Mouse (Mus musculus): Measurements from ENCODE around the gene Palm2.

The Palm2 gene

GRCm38 (mm10) chr4:57513241-57513933 is 79.3 kb downstream of the Palm2 start:
- in situ Hi-C loops (cut with MboI; ENCODE audit: low sequenced_read_pairs), result no loop called here

- in situ Hi-C loops (cut with MboI; ENCODE audit: low sequenced_read_pairs), result no loop called here
Measured at GRCm38 (mm10) chr4:57514003-57514937, 80.2 kb downstream of the Palm2 start.

DNA sequence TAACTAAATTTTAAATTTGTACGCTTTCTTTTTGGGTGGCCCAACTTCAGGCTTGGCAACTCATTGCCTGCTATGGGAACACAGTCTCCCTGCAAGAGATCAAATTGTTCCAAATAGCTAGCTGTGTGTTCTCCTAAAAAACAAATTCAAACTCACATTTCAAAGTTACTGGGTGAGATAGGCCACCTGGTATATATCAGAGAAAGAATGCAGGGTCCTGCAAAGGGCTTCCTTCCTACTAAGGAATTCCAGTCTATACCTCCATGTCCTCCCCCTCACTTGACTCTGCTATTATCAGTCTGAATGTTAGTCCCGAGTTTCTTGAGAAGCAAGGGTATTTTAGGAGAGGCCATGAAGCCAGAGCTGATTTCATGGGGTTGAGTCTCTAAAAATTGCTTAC is 81.3 kb downstream of the Palm2 start:
- in situ Hi-C loops (cut with MboI; ENCODE audit: low sequenced_read_pairs), result no loop called here

DNA sequence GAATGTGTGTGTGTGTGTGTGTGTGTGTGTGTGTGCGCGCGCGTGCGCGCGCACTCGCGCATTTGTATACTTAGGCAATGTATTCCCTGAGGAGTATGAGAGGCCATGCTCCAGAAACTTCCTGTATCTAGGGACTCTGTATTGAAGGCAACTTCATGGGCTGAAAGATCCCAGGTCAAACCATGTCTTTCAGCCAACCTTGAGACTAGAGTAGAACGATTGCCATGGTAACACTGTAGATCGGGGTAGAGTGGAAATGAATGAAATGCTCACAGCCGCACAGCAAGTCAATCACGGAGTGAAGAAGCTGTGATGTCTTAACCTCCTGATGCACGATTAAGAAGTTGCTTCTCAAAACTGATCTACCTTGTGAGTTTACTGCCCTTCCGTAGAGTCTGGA is 89.4 kb downstream of the Palm2 start:
- in situ Hi-C loops (cut with MboI; ENCODE audit: low sequenced_read_pairs), result no loop called here

- in situ Hi-C loops (cut with MboI; ENCODE audit: low sequenced_read_pairs), result no loop called here
Measured at GRCm38 (mm10) chr4:57524461-57524860, 90.4 kb downstream of the Palm2 start.

- in situ Hi-C loops (cut with MboI; ENCODE audit: low sequenced_read_pairs), result no loop called here
Measured at GRCm38 (mm10) chr4:57525221-57526011, 91.4 kb downstream of the Palm2 start.

GRCm38 (mm10) chr4:57528296-57528695 is 94.2 kb downstream of the Palm2 start:
- in situ Hi-C loops (cut with MboI; ENCODE audit: low sequenced_read_pairs), result no loop called here

DNA sequence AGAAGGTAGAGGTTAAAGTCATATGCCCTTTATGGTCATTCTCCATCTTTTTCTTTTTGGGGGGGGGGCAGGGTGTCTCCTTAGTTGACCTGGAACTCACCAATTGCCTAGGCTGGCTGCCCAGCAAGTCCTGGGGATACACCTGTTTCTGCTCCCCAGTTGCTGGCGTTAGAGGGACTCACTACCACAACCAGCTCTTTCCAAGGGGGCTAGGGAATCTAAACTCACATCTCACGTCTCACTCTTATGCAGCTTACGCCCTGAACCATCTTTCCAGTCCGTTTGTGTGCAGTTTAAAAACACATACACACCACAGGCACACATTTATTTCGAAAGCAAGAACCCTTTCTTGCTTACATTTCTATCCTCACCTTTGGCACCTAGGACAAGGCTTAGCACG is 99.6 kb downstream of the Palm2 start:
- in situ Hi-C loops (cut with MboI; ENCODE audit: low sequenced_read_pairs), result no loop called here

- in situ Hi-C loops (cut with MboI; ENCODE audit: low sequenced_read_pairs), result no loop called here
Measured at GRCm38 (mm10) chr4:57534232-57534631, 100.2 kb downstream of the Palm2 start.

DNA sequence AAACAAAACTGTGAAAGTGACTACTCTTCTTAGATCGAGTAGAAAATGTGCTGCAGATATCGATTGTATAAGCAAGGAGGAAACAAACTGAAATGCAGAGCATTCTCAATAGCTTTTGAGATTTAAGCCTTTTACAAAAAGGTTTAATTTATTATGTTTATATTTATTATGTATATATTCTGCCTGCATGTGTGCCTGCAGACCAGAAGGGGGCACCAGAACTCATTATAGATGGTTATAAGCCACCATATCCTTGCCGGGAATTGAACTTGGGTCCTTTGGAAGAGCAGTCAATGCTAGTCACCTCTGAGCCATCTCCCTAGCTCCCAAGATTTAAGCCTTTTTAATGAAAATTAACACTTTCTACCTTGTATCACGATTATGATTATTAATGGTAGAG is 101.0 kb downstream of the Palm2 start:
- in situ Hi-C loops (cut with MboI; ENCODE audit: low sequenced_read_pairs), result no loop called here

DNA sequence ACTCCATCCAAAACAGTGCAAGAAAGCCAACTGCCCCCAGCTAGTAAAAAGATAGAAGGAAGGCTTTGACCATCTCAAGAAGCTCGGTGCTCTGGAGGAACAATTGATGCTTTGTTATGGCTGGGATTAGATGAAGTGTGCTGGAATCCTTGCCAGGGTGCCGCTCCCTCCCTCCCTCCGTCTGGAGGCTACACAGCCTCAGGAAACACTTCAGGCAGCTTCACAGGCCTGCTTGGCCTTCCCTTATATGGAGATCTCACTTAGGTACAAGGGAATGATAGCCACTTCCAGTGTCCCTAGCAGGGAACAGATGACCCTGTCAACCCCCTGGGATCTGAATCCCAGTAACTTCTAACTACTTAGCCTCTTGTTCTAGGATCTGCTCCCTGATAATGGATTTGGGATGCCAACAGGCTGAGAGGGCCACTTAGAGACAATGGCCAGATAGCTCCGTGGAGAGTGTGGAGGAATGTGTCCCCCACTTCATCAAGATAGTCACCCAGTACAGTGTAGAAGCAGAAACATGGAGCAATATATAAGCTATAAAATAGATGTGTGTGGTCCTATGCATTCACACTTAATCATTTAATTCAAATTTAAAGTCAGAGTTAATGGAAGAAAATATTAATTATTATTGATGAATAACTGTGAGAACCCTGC is 104.1 kb downstream of the Palm2 start:
- in situ Hi-C loops (cut with MboI; ENCODE audit: low sequenced_read_pairs), result no loop called here

DNA sequence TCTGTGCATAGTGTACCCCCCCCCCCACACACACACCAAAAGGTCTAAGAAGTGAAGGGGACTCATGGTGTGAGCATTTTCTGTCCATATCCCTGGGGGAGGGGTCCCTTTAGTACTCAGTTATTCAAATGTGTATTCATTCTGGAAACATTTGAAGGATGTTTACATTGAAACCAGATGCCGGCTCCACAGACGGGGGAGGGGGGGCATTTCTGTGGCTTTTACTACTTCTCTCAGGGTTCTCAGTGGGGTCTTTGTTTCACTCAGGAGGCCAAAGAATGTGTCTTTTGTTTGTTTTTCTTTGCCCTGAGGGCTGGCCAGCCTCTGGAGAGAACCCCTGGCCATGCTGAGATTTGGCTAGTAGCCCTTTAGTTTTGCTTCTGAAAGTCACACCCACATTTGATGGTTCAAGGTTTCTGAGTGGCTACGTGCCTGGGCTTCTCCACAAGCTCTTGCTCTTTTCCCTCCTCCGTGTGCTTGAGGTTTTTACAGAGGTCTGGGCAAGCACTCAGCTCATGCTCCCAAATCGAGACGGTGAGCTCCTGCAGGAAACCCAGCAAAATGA is 109.7 kb downstream of the Palm2 start:
- in situ Hi-C loops (cut with MboI; ENCODE audit: low sequenced_read_pairs), result no loop called here

GRCm38 (mm10) chr4:57547785-57548184 is 113.7 kb downstream of the Palm2 start:
- in situ Hi-C loops (cut with MboI; ENCODE audit: low sequenced_read_pairs), result no loop called here

DNA sequence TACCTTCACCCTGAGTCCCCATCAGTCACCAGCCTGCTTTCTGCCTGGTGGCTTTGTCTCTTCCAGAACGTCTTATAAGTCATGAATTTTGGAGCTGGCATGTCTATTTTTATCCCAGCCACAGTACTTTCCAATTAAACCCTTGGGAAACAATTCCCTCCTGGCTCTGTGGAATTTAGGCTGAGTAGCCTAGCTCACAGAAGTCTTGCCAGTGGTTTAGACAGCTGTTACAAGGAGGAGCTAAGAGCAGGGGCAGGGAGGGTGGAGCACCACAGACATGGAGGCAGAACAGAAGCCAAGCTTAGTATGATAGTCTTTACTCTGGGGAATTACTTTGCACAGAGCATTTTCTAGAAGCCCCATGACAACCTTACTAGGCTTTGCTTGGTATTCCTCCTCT is 116.2 kb downstream of the Palm2 start:
- in situ Hi-C loops (cut with MboI; ENCODE audit: low sequenced_read_pairs), result no loop called here

- in situ Hi-C loops (cut with MboI; ENCODE audit: low sequenced_read_pairs), result no loop called here
Measured at GRCm38 (mm10) chr4:57557102-57557501, 123.1 kb downstream of the Palm2 start.

- in situ Hi-C loops (cut with MboI; ENCODE audit: low sequenced_read_pairs), result no loop called here
Measured at GRCm38 (mm10) chr4:57559438-57559837, 125.4 kb downstream of the Palm2 start.

DNA sequence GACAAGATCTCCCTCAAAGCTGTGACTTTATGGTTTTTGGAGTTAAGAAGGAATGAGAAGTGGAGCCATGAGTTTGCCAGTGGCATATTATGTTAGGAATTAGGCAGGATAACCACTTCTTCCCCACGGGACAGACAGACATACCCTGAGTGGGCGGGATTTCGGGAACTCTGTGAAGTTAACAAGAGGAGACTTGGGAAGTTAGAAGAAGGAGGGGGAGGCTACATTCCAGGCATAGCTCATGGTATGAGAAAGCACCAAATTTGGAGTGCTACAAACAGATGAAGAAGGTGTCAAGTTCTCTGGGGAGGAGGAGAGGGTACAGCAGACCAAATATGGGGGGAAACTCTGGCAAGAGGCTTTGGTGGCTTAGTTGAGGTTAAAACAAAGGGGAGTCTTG is 126.0 kb downstream of the Palm2 start:
- in situ Hi-C loops (cut with MboI; ENCODE audit: low sequenced_read_pairs), result no loop called here

DNA sequence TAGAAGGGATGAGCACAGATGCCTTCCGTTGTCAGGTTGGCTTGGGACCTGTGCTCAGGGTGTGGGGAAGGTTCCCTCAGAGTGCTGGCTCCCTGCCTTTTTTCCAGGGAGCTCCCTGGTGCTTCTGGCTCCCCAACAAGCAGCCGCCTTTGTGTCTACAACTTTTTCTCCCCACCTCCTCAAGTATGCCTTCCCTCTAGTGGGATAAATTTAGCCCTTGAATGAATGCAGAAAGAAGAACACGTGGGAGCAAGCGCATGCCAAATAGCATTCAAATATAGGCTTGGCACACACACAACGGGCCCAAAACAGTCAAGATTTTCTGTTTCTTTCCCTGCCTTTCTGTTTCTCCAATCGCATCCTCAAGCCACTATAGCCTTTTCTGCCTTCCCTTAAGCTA is 127.0 kb downstream of the Palm2 start:
- in situ Hi-C loops (cut with MboI; ENCODE audit: low sequenced_read_pairs), result no loop called here

DNA sequence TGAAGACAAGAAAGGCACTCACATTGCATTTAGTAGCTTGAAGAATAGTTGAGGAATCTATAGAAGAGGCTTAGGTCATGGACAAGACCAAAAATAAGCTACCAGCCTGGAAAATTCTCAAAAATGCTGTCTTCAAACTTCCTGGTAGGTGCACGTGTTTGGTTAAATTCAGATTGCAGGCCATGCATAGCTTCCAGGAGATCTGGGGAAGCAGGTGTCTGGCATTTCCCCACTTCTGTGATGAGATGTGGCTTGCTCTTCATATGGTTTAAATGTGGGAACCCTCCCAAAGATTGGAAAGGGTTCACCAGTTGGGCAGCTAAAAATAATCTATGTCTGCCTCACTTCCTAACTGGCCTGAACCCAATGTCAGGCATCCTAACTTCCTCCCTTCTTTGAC is 131.2 kb downstream of the Palm2 start:
- in situ Hi-C loops (cut with MboI; ENCODE audit: low sequenced_read_pairs), result no loop called here

DNA sequence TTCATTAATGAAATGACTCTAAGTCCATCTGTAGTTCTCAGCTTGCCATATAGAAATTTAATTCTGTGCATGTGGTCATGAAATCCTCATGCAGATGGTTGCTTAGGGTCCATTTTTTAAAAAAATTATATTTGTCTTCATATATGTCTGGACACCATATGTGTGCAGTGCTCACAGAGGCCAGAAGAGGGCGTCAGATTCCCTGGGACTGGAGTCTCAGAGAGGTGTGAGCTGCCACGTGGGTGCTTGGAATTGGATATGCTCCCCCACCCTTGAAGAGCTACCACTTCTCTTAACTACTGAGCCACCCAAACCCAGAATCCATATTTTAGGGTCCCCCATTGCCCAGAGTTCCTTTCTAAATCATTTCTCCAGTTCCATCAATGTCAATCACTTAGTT is 131.8 kb downstream of the Palm2 start:
- in situ Hi-C loops (cut with MboI; ENCODE audit: low sequenced_read_pairs), result no loop called here

Data from CH12F3 (cell line).